Mouse (Mus musculus): Measurements from ENCODE around the gene Six5. TPM values are rescaled to one million over a fixed set of nuclear protein-coding genes. Genes with fewer than 3 reads are reported as not detected.

Six5 gene
- polyA plus RNA-seq, 1 experiment: 1.6 TPM

DNA sequence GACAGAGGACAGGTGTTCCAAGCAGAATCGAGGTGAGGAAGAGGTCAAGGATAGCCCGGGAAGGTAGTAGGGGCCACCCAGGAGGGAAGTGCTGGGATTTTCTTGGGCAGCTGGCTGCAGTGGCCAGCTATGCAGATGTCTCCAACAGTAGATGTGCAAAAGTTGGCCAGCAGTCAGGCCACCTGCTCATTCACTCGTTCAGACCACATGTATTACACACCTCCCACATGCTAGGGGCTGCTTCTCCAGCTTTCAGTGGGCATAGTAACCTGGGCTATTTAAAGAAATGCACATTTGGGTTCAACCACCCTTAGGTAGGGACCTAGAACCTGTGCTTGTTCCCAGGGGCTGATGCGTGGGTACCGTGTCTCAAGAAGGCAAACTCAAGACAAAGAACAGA lies 33.4 kb downstream of the Six5 start:
- Histone ChIP-seq H3K79me2 (ENCODE audit: control insufficient read depth, insufficient read depth) (peaks cover 22% of the 10 kb centered on the region), H3K36me3 (ENCODE audit: control insufficient read depth, insufficient read depth) (no peaks in the 10 kb centered on the region), H3K79me3 (ENCODE audit: low read depth) (peaks cover 7% of the 10 kb centered on the region), H3ac (ENCODE audit: control insufficient read depth, insufficient read length, low read depth) (no peak overlapping the region), H3K4me3 (ENCODE audit: insufficient read depth, poor library complexity, severe bottlenecking) (no peak overlapping the region), H3K27me3 (ENCODE audit: control insufficient read depth, insufficient read depth, insufficient read length) (no peaks in the 10 kb centered on the region)
- no peak for TF ChIP-seq USF1 (IDR thresholded peaks at IDR 0.05; ENCODE audit: low read depth)
- no peak for TF ChIP-seq MYOD1 (IDR thresholded peaks at IDR 0.05; ENCODE audit: control insufficient read depth, insufficient read length, low read depth)
- no peak for TF ChIP-seq MAX (IDR thresholded peaks at IDR 0.05)
- no peak for TF ChIP-seq FOSL1 (IDR thresholded peaks at IDR 0.05; ENCODE audit: insufficient read depth, low read length, poor library complexity, severe bottlenecking)
- no peak for TF ChIP-seq CTCF (IDR thresholded peaks at IDR 0.05; ENCODE audit: control insufficient read depth, insufficient read depth, insufficient read length)
- no peak for TF ChIP-seq CEBPB (IDR thresholded peaks at IDR 0.05; ENCODE audit: low read depth)
- no peak for TF ChIP-seq MYOG (IDR thresholded peaks at IDR 0.05; ENCODE audit: control insufficient read depth, extremely low read depth, insufficient read length)

DNA sequence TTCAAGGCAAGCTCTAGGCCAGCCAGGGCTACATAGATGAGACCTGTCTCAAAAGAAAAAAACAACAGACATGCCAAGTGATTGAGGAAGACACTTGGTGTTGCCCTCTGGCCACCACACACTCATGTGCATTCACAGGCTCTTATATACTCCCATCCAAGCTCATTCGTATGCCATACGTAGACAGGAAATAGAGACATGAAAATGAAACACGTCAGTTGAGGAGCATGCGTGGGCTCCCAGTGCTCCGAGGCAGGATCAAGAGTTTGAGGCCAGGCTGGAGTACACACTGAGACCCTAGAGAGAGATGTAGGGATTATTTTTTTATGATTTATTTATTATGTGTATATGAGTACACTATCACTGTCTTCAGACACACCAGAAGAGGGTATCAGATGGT lies 35.0 kb downstream of the Six5 start:
- Histone ChIP-seq H3K4me3 (ENCODE audit: insufficient read depth, poor library complexity, severe bottlenecking) (no peak overlapping the region), H3ac (ENCODE audit: control insufficient read depth, insufficient read length, low read depth) (no peak overlapping the region), H3K36me3 (ENCODE audit: control insufficient read depth, insufficient read depth) (no peaks in the 10 kb centered on the region), H3K79me2 (ENCODE audit: control insufficient read depth, insufficient read depth) (peaks cover 17% of the 10 kb centered on the region), H3K27me3 (ENCODE audit: control insufficient read depth, insufficient read depth, insufficient read length) (no peaks in the 10 kb centered on the region), H3K79me3 (ENCODE audit: low read depth) (peaks cover 5% of the 10 kb centered on the region)
- TF ChIP-seq MYOD1 (IDR thresholded peaks at IDR 0.05; ENCODE audit: control insufficient read depth, insufficient read length, low read depth) (no peak), USF1 (IDR thresholded peaks at IDR 0.05; ENCODE audit: low read depth) (no peak), MYOG (IDR thresholded peaks at IDR 0.05; ENCODE audit: control insufficient read depth, extremely low read depth, insufficient read length) (no peak), FOSL1 (IDR thresholded peaks at IDR 0.05; ENCODE audit: insufficient read depth, low read length, poor library complexity, severe bottlenecking) (no peak), CTCF (IDR thresholded peaks at IDR 0.05; ENCODE audit: control insufficient read depth, insufficient read depth, insufficient read length) (no peak), MAX (IDR thresholded peaks at IDR 0.05) (no peak), CEBPB (IDR thresholded peaks at IDR 0.05; ENCODE audit: low read depth) (no peak)

DNA sequence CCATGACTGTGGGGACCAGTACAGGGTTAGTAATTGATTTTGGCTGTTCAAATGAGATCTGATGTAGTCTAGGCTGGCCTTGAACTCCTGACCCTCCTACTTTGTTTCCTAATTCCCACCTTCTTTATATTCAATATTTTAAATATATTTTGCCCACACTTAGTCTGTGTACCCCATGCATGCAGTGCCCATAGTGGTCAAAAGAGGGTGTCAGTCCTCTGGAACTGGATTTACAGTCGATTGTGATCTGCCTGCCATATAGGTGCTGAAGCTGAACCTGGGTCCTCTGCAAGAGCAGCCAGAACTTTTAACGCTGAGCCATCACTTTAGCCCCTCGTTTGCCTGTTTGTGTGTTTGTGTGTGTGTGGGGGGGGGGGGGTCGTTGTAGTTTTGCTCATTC lies 36.3 kb downstream of the Six5 start:
- H3K36me3 ChIP-seq (ENCODE audit: control insufficient read depth, insufficient read depth): no peaks in the 10 kb centered on the region
- H3K4me3 ChIP-seq (ENCODE audit: insufficient read depth, poor library complexity, severe bottlenecking): no peak overlapping the region
- no peaks in the 10 kb centered on the region for H3K27me3 ChIP-seq (ENCODE audit: control insufficient read depth, insufficient read depth, insufficient read length)
- TF ChIP-seq FOSL1 (IDR thresholded peaks at IDR 0.05; ENCODE audit: insufficient read depth, low read length, poor library complexity, severe bottlenecking) (no peak), MYOG (IDR thresholded peaks at IDR 0.05; ENCODE audit: control insufficient read depth, extremely low read depth, insufficient read length) (no peak), MYOD1 (IDR thresholded peaks at IDR 0.05; ENCODE audit: control insufficient read depth, insufficient read length, low read depth) (no peak), CEBPB (IDR thresholded peaks at IDR 0.05; ENCODE audit: low read depth) (no peak), CTCF (IDR thresholded peaks at IDR 0.05; ENCODE audit: control insufficient read depth, insufficient read depth, insufficient read length) (no peak), MAX (IDR thresholded peaks at IDR 0.05) (no peak), USF1 (IDR thresholded peaks at IDR 0.05; ENCODE audit: low read depth) (no peak)
- H3K79me2 ChIP-seq (ENCODE audit: control insufficient read depth, insufficient read depth): peaks cover 17% of the 10 kb centered on the region
- no peak overlapping the region for H3ac ChIP-seq (ENCODE audit: control insufficient read depth, insufficient read length, low read depth)
- peaks cover 5% of the 10 kb centered on the region for H3K79me3 ChIP-seq (ENCODE audit: low read depth)

DNA sequence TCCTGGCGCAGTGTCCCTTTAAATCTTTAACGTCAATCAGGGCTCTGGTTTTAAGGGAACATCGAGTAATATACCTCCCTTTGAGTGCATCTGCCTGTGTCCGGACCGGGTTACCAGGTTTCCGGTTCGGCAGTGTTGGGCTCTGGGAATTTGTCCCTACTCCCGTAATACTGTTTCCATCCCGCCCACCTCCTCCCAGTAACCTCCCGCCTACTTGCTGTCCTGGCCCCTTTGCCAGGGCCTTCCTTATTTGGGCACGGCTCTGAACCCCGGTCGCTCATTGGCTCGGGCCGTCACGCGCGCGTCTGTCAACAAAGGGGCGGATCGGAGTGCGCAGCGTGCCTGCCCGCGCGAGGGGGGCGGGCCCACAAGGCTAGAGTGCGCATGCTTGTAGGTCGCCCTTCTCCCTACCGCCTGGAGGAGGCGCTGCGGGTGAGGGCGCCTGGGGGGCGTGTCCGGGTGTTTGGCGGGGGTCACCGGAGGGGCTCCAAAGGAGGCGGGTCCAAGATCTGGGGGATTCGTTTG lies 37.0 kb downstream of the Six5 start:
- peak overlapping the region; percentile 18 for H3K4me3 ChIP-seq (ENCODE audit: insufficient read depth, poor library complexity, severe bottlenecking)
- peaks cover 17% of the 10 kb centered on the region for H3K79me2 ChIP-seq (ENCODE audit: control insufficient read depth, insufficient read depth)
- H3K27me3 ChIP-seq (ENCODE audit: control insufficient read depth, insufficient read depth, insufficient read length): no peaks in the 10 kb centered on the region
- no peak for TF ChIP-seq MYOG (IDR thresholded peaks at IDR 0.05; ENCODE audit: control insufficient read depth, extremely low read depth, insufficient read length)
- TF ChIP-seq CEBPB (IDR thresholded peaks at IDR 0.05; ENCODE audit: low read depth): no peak
- peak; percentile 77 for TF ChIP-seq CTCF (IDR thresholded peaks at IDR 0.05; ENCODE audit: control insufficient read depth, insufficient read depth, insufficient read length)
- no peak for TF ChIP-seq MYOD1 (IDR thresholded peaks at IDR 0.05; ENCODE audit: control insufficient read depth, insufficient read length, low read depth)
- TF ChIP-seq FOSL1 (IDR thresholded peaks at IDR 0.05; ENCODE audit: insufficient read depth, low read length, poor library complexity, severe bottlenecking): no peak
- peak; percentile 70 for TF ChIP-seq MAX (IDR thresholded peaks at IDR 0.05)
- TF ChIP-seq USF1 (IDR thresholded peaks at IDR 0.05; ENCODE audit: low read depth): peak; percentile 76
- H3K36me3 ChIP-seq (ENCODE audit: control insufficient read depth, insufficient read depth): no peaks in the 10 kb centered on the region
- peaks cover 5% of the 10 kb centered on the region for H3K79me3 ChIP-seq (ENCODE audit: low read depth)
- H3ac ChIP-seq (ENCODE audit: control insufficient read depth, insufficient read length, low read depth): peak overlapping the region; percentile 13

DNA sequence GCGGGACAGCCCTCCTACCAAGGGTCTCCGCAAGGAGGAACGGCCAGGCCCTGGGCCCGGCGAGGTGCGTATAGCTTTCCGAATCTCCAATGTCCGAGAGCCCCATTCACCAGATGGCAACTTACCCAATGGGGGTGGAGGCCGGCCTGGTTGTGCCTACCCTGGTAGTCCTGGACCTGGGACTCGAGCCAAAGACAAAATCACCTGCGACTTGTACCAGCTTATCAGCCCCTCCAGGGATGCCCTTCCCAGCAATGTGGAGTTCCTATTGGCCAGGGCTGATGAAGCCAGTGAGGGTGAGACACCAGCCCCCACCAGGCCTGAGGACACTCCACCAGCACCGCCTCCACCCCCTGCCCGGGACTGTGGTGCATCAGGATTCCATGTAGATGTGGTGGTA lies 41.8 kb downstream of the Six5 start:
- no peak overlapping the region for H3ac ChIP-seq (ENCODE audit: control insufficient read depth, insufficient read length, low read depth)
- no peaks in the 10 kb centered on the region for H3K27me3 ChIP-seq (ENCODE audit: control insufficient read depth, insufficient read depth, insufficient read length)
- H3K4me3 ChIP-seq (ENCODE audit: insufficient read depth, poor library complexity, severe bottlenecking): no peak overlapping the region
- H3K79me2 ChIP-seq (ENCODE audit: control insufficient read depth, insufficient read depth): peaks cover 17% of the 10 kb centered on the region
- peaks cover 3% of the 10 kb centered on the region for H3K79me3 ChIP-seq (ENCODE audit: low read depth)
- no peak for TF ChIP-seq MYOG (IDR thresholded peaks at IDR 0.05; ENCODE audit: control insufficient read depth, extremely low read depth, insufficient read length)
- TF ChIP-seq CTCF (IDR thresholded peaks at IDR 0.05; ENCODE audit: control insufficient read depth, insufficient read depth, insufficient read length): no peak
- no peak for TF ChIP-seq CEBPB (IDR thresholded peaks at IDR 0.05; ENCODE audit: low read depth)
- TF ChIP-seq FOSL1 (IDR thresholded peaks at IDR 0.05; ENCODE audit: insufficient read depth, low read length, poor library complexity, severe bottlenecking): no peak
- TF ChIP-seq USF1 (IDR thresholded peaks at IDR 0.05; ENCODE audit: low read depth): no peak
- TF ChIP-seq MYOD1 (IDR thresholded peaks at IDR 0.05; ENCODE audit: control insufficient read depth, insufficient read length, low read depth): no peak
- TF ChIP-seq MAX (IDR thresholded peaks at IDR 0.05): no peak
- H3K36me3 ChIP-seq (ENCODE audit: control insufficient read depth, insufficient read depth): peaks cover 9% of the 10 kb centered on the region
